Mouse (Mus musculus): ENCODE data around the gene Gm45208. TPM values are rescaled to one million over a fixed set of nuclear protein-coding genes. Genes with fewer than 3 reads are reported as not detected.

Gene Gm45208
- polyA plus RNA-seq, 1 experiment, result 1.8 TPM

DNA sequence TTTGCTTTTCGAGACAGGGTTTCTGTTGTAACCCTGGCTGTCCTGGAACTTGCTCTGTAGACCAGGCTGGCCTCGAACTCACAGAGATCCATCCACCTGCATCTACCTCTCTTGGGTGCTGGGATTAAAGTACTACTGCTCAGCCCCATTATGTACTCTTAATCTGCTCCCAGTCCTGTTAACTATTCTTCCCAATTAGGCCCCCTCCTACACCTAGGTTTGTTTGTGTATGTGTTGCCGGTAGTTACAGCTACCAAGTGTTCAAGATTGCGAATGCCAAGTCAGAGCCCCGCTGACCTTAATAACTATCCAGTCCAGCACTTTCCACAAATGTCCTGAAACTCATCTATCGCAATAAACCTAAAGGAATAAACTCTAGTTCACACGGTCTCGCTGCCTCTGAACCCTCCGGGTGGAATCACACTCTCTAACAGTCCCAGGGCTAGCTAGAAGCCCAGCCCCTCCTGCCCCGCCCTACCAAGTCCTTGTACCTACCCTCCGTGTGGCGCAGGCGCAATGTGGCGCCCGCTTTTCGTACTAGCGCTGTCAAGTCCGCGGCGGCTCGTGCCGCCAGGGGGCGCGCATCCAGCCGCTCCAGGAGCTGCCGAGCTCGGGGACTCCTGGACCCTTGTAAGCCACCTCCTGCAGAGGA lies 42.5 kb upstream of the Gm45208 start:
- peaks cover 6% of the 10 kb centered on the region; the same call in 1 of the 2 replicates for H3K4me1 ChIP-seq (replicated peaks; ENCODE audit: control insufficient read depth, insufficient read depth, low read length)
- WGBS, result 5% methylated on average over 27 of the region's 27 CpGs
- TF ChIP-seq POLR2A (IDR thresholded peaks at IDR 0.05; ENCODE audit: control insufficient read depth, extremely low read depth, insufficient read depth, low read length, poor library complexity) (no peak), CTCF (IDR thresholded peaks at IDR 0.05; ENCODE audit: borderline replicate concordance, control insufficient read depth, extremely low read depth, insufficient read depth, low read length, poor library complexity) (peak; percentile 82; the same call in 1 of the 2 replicates)

DNA sequence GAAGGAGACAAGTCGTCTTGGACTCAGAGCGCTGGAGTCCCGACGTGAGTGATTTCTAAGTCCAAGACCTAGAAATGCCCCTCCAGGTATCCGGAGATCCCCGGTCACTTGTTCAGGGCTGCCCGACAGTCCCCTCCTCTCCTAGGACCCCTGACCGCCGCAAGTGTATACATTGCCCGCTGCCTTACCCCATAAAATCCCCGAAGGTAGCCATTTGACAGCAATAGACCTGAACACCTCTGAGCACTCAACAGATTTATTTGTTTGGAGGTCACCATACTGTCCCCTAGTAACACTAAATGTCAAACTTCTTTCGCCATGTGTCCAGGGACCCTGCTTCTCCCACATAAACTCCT lies 42.0 kb upstream of the Gm45208 start:
- TF ChIP-seq POLR2A (IDR thresholded peaks at IDR 0.05; ENCODE audit: control insufficient read depth, extremely low read depth, insufficient read depth, low read length, poor library complexity) (no peak), CTCF (IDR thresholded peaks at IDR 0.05; ENCODE audit: borderline replicate concordance, control insufficient read depth, extremely low read depth, insufficient read depth, low read length, poor library complexity) (no peak)
- WGBS, result 18% methylated on average over 12 of the region's 12 CpGs
- Histone ChIP-seq H3K27me3 (ENCODE audit: control insufficient read depth, insufficient read depth, low read length) (no peaks in the 10 kb centered on the region), H3K4me1 (replicated peaks; ENCODE audit: control insufficient read depth, insufficient read depth, low read length) (0 out of 2 replicates have a peak, but pooled peaks cover 3% of the 10 kb centered on the region), H3K4me3 (ENCODE audit: control insufficient read depth, insufficient read depth, low read length) (no peak overlapping the region), H3K27ac (ENCODE audit: control insufficient read depth, insufficient read depth, low read length) (no peak overlapping the region), H3K36me3 (ENCODE audit: control insufficient read depth, insufficient read depth, low read length) (no peaks in the 10 kb centered on the region)
- DNase-seq, result no peak

More for the DNA sequence above, 42.5 kb upstream of the Gm45208 start:
- Histone ChIP-seq H3K27ac (ENCODE audit: control insufficient read depth, insufficient read depth, low read length) (no peak overlapping the region), H3K27me3 (ENCODE audit: control insufficient read depth, insufficient read depth, low read length) (no peaks in the 10 kb centered on the region), H3K4me3 (ENCODE audit: control insufficient read depth, insufficient read depth, low read length) (no peak overlapping the region), H3K36me3 (ENCODE audit: control insufficient read depth, insufficient read depth, low read length) (no peaks in the 10 kb centered on the region)
- peak; percentile 85 for DNase-seq

DNA sequence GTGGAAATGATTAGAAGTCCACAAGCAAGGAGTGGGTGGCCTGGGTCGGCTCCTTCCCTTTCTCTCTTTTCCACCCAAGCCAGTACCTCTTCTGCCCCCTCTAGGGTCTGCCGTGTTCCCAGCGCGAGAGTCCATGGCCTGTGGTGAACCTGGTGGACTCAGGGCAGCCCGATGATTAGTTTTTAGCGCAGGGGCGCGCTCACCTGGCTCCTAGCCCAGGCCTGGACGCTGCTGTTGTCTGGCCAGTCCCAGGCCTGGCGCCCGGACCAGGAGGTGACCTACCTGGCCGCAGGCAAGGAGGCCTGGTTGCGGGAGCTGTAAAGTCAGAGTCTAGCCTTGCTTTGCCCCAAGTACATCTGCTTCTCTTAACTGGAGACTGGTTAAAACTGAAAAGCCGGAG lies 41.2 kb upstream of the Gm45208 start, which contains the start of gene Magix:
Gene Magix (minus strand): TSS at position 388 of the 400 bp plus-strand sequence.
- no peak for DNase-seq
- TF ChIP-seq CTCF (IDR thresholded peaks at IDR 0.05; ENCODE audit: borderline replicate concordance, control insufficient read depth, extremely low read depth, insufficient read depth, low read length, poor library complexity), result no peak
- no peak for TF ChIP-seq POLR2A (IDR thresholded peaks at IDR 0.05; ENCODE audit: control insufficient read depth, extremely low read depth, insufficient read depth, low read length, poor library complexity)
- 93% methylated on average over 14 of the region's 14 CpGs for WGBS
- Histone ChIP-seq H3K27me3 (ENCODE audit: control insufficient read depth, insufficient read depth, low read length) (no peaks in the 10 kb centered on the region), H3K4me3 (ENCODE audit: control insufficient read depth, insufficient read depth, low read length) (no peak within 1 kb of the TSS), H3K36me3 (ENCODE audit: control insufficient read depth, insufficient read depth, low read length) (no peaks in the 10 kb centered on the region), H3K4me1 (replicated peaks; ENCODE audit: control insufficient read depth, insufficient read depth, low read length) (0 out of 2 replicates have a peak, but pooled peaks cover 3% of the 10 kb centered on the region), H3K27ac (ENCODE audit: control insufficient read depth, insufficient read depth, low read length) (no peak within 1 kb of the TSS)

DNA sequence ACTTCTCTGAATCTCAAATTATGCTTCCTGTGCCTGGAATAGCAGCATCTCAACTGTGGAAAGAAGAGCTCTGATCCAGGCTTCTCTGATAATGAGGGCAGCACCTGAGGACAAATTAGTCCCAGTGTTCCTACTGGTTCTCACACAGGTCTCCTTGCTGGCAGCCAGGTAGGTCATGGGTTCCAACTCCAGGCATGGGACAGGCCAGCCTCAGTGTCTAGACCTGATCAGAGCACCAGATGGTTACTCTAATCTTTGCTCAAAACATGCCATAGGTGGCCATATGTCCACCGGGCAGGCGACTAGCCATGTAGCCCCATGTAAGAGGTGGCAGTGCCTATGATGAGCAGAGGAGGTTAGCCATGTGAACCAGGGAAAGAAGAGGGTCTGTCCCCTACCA lies 33.7 kb upstream of the Gm45208 start:
- Histone ChIP-seq H3K36me3 (ENCODE audit: control insufficient read depth, insufficient read depth, low read length) (no peaks in the 10 kb centered on the region), H3K4me3 (ENCODE audit: control insufficient read depth, insufficient read depth, low read length) (no peak overlapping the region), H3K27me3 (ENCODE audit: control insufficient read depth, insufficient read depth, low read length) (no peaks in the 10 kb centered on the region), H3K4me1 (replicated peaks; ENCODE audit: control insufficient read depth, insufficient read depth, low read length) (no peaks in the 10 kb centered on the region), H3K27ac (ENCODE audit: control insufficient read depth, insufficient read depth, low read length) (no peak overlapping the region)
- no peak for TF ChIP-seq CTCF (IDR thresholded peaks at IDR 0.05; ENCODE audit: borderline replicate concordance, control insufficient read depth, extremely low read depth, insufficient read depth, low read length, poor library complexity)
- no peak for TF ChIP-seq POLR2A (IDR thresholded peaks at IDR 0.05; ENCODE audit: control insufficient read depth, extremely low read depth, insufficient read depth, low read length, poor library complexity)
- no peak for DNase-seq
- WGBS, result 100% methylated on average over 2 of the region's 2 CpGs

DNA sequence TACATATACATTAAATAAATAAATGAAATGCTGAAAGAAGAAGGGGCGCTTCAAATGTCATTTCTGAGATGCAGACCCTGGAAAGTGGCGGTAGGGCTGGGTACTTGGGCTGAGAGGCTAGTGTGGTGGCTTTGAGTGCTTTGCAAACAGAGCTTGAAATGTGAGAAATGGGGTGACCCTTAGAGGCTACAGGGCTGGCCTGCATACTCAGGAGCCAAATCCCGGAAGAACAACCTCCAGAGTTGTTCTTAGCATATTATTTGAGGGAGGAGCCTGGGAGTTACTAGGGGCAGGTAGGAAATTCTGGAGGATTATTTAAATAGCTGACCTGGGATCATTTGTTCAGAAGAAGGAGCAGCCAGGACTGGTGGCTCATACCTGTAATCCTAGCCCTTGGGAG lies 31.6 kb upstream of the Gm45208 start:
- H3K27me3 ChIP-seq (ENCODE audit: control insufficient read depth, insufficient read depth, low read length), result no peaks in the 10 kb centered on the region
- H3K4me3 ChIP-seq (ENCODE audit: control insufficient read depth, insufficient read depth, low read length), result no peak overlapping the region
- WGBS, result 91% methylated on average over 3 of the region's 3 CpGs
- H3K27ac ChIP-seq (ENCODE audit: control insufficient read depth, insufficient read depth, low read length), result no peak overlapping the region
- TF ChIP-seq CTCF (IDR thresholded peaks at IDR 0.05; ENCODE audit: borderline replicate concordance, control insufficient read depth, extremely low read depth, insufficient read depth, low read length, poor library complexity) (no peak), POLR2A (IDR thresholded peaks at IDR 0.05; ENCODE audit: control insufficient read depth, extremely low read depth, insufficient read depth, low read length, poor library complexity) (no peak)
- H3K4me1 ChIP-seq (replicated peaks; ENCODE audit: control insufficient read depth, insufficient read depth, low read length), result no peaks in the 10 kb centered on the region
- no peaks in the 10 kb centered on the region for H3K36me3 ChIP-seq (ENCODE audit: control insufficient read depth, insufficient read depth, low read length)
- no peak for DNase-seq

DNA sequence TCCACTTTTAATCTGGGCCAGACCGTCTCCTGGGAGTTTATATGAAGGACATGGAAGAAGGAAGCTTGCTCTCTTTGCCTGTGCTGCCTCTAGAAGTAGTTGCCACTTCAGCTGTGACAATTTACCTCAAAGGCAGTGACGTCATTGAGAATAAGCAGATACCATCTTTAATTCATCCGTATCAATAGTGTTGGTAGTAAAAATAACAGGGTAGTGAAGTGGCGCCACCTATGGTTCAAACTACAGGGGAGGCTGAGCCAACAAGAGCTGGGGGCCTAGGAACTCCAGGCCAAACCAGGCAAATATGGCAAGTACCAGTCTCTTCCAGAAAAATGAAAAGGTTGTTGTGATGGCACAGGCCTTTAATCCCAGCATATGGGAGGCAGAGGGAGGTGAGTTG lies 29.2 kb upstream of the Gm45208 start:
- Histone ChIP-seq H3K4me3 (ENCODE audit: control insufficient read depth, insufficient read depth, low read length) (no peak overlapping the region), H3K27me3 (ENCODE audit: control insufficient read depth, insufficient read depth, low read length) (no peaks in the 10 kb centered on the region), H3K36me3 (ENCODE audit: control insufficient read depth, insufficient read depth, low read length) (no peaks in the 10 kb centered on the region), H3K27ac (ENCODE audit: control insufficient read depth, insufficient read depth, low read length) (no peak overlapping the region), H3K4me1 (replicated peaks; ENCODE audit: control insufficient read depth, insufficient read depth, low read length) (0 out of 2 replicates have a peak, but pooled peaks cover 2% of the 10 kb centered on the region)
- no peak for TF ChIP-seq POLR2A (IDR thresholded peaks at IDR 0.05; ENCODE audit: control insufficient read depth, extremely low read depth, insufficient read depth, low read length, poor library complexity)
- TF ChIP-seq CTCF (IDR thresholded peaks at IDR 0.05; ENCODE audit: borderline replicate concordance, control insufficient read depth, extremely low read depth, insufficient read depth, low read length, poor library complexity), result no peak
- 30% methylated on average over 4 of the region's 4 CpGs for WGBS
- peak; percentile 34 for DNase-seq
